Mouse (Mus musculus) olfactory bulb, adult 2 months (tissue): ENCODE data around the gene Lrmda.

Experiments used
- CTCF ChIP-seq: fragments of 200-500 bp; IDR thresholded peaks from 2 replicates; pipeline ENCODE4 v1.5.1; 2012; ENCODE audit warnings: low read depth, mild to moderate bottlenecking, low read length, moderate library complexity; ENCODE audit not compliant: insufficient read depth
- POLR2A ChIP-seq: fragments of 200-500 bp; IDR thresholded peaks from 2 replicates; pipeline ENCODE4 v1.6.1; 2012; ENCODE audit warnings: mild to moderate bottlenecking, low read depth, low read length, moderate library complexity; ENCODE audit not compliant: insufficient read depth

- TF ChIP-seq CTCF (no peak), POLR2A (no peak)
These were observed 807.3 kb downstream of the Lrmda start for GRCm38 (mm10) chr14:22826825-22827224.
